Mouse (Mus musculus) heart, postnatal 10 days (tissue): Measurements from ENCODE around the gene Smok3a. TPM values are rescaled to one million over a fixed set of nuclear protein-coding genes. Genes with fewer than 3 reads are reported as not detected.

Source experiments
- total RNA-seq, 2 experiments: library from RNA; stranded (reverse); gene quantifications; 2 replicates each; pipeline ENCODE4 v1.2.3; 2021

Gene Smok3a
- total RNA-seq, 2 experiments from 2014 or later = not detected

Other genes starting within 250 kb of the Smok3a start
- 10 to 100 TPM; 13.4 to 17.4 TPM for gene Ppp1r35, start 242.4 kb upstream of the Smok3a start, total RNA-seq
- gene Mepce, start 233.6 kb upstream of the Smok3a start, total RNA-seq = 10 to 100 TPM; 26.2 to 41.3 TPM
- 1 to 10 TPM; 2.8 to 3.1 TPM for gene Zcwpw1, start 233.5 kb upstream of the Smok3a start, total RNA-seq
- gene Pilra, start 185.0 kb upstream of the Smok3a start, total RNA-seq = 1 to 10 TPM; 1.1 to 1.8 TPM
- gene Pilrb1, start 163.2 kb upstream of the Smok3a start, total RNA-seq = under 1 TPM; 0.74 to 0.84 TPM
- under 1 TPM; 0.17 to 0.26 TPM for gene Pilrb2, start 149.4 kb upstream of the Smok3a start, total RNA-seq
- under 1 TPM; 0.17 to 0.22 TPM for gene Cyp3a13, start 99.6 kb upstream of the Smok3a start, total RNA-seq
- gene Gjc3, start 58.2 kb upstream of the Smok3a start, total RNA-seq = under 1 TPM; 0.34 to 0.37 TPM
- gene Azgp1, start 39.7 kb upstream of the Smok3a start, total RNA-seq = not detected
- gene Smok3b, start 168 bp downstream of the Smok3a start, total RNA-seq = not detected
- not detected for gene Smok3c, start 31.9 kb downstream of the Smok3a start, total RNA-seq
- 10 to 100 TPM; 20.8 to 24.4 TPM for gene Zkscan1, start 63.8 kb downstream of the Smok3a start, total RNA-seq
- 10 to 100 TPM; 14.5 to 18.2 TPM for gene Zscan21, start 95.6 kb downstream of the Smok3a start, total RNA-seq
- gene Zfp113, start 134.5 kb downstream of the Smok3a start, total RNA-seq = 10 to 100 TPM in 1 of 2 experiments, 1 to 10 TPM in 1; 5.6 to 10.1 TPM
- 100 to 1,000 TPM; 136 to 145 TPM for gene Cops6, start 139.8 kb downstream of the Smok3a start, total RNA-seq
- 10 to 100 TPM; 11.3 to 15.5 TPM for gene Ap4m1, start 150.7 kb downstream of the Smok3a start, total RNA-seq
- gene Mcm7, start 151.2 kb downstream of the Smok3a start, total RNA-seq = 10 to 100 TPM; 30.0 to 37.2 TPM
- gene Taf6, start 166.2 kb downstream of the Smok3a start, total RNA-seq = 10 to 100 TPM; 24.4 to 27.6 TPM
- 10 to 100 TPM in 1 of 2 experiments, 1 to 10 TPM in 1; 9.2 to 10.1 TPM for gene Cnpy4, start 166.2 kb downstream of the Smok3a start, total RNA-seq
- 1 to 10 TPM; 4.7 to 4.8 TPM for gene Mblac1, start 173.1 kb downstream of the Smok3a start, total RNA-seq
- gene Nxpe5, start 204.6 kb downstream of the Smok3a start, total RNA-seq = under 1 TPM; 0.57 TPM
- gene Lamtor4, start 234.2 kb downstream of the Smok3a start, total RNA-seq = 10 to 100 TPM; 75.6 to 77.5 TPM
- gene BC037034, start 242.8 kb downstream of the Smok3a start, total RNA-seq = 1 to 10 TPM; 5.4 to 6.5 TPM